Mouse (Mus musculus) olfactory bulb, adult 2 months (tissue): ENCODE results near the gene Rad9a.

ENCODE experiments used
- CTCF ChIP-seq: fragments of 200-500 bp; IDR thresholded peaks from 2 replicates; pipeline ENCODE4 v1.5.1; 2012; ENCODE audit warnings: low read depth, mild to moderate bottlenecking, low read length, moderate library complexity; ENCODE audit not compliant: insufficient read depth
- POLR2A ChIP-seq: fragments of 200-500 bp; IDR thresholded peaks from 2 replicates; pipeline ENCODE4 v1.6.1; 2012; ENCODE audit warnings: mild to moderate bottlenecking, low read depth, low read length, moderate library complexity; ENCODE audit not compliant: insufficient read depth

GRCm38 (mm10) chr19:4226779-4227178 lies 25.3 kb upstream of the Rad9a start:
- TF ChIP-seq CTCF, result no peak
- TF ChIP-seq POLR2A, result no peak
